Mouse (Mus musculus): ENCODE results near the gene Gm973. TPM values are rescaled to one million over a fixed set of nuclear protein-coding genes. Genes with fewer than 3 reads are reported as not detected.

The Gm973 gene
- polyA plus RNA-seq, 1 experiment from 2014 or later = not detected

- no peak overlapping the region for H3K4me2 ChIP-seq
- TF ChIP-seq CTCF (IDR thresholded peaks at IDR 0.05; ENCODE audit: low read depth) = no peak
- H3K27ac ChIP-seq (ENCODE audit: low read depth) = no peak overlapping the region
- DNase-seq (no peak), ATAC-seq (ENCODE audit: insufficient read depth) (no peak)
- H3K9ac ChIP-seq = no peak overlapping the region
- no peaks in the 10 kb centered on the region for H3K27me3 ChIP-seq (ENCODE audit: insufficient read depth, low read length)
- 87% methylated on average over 5 of the region's 5 CpGs for WGBS
- no peak overlapping the region for H3K4me3 ChIP-seq (ENCODE audit: low read depth, low read length)
- H3K4me1 ChIP-seq (ENCODE audit: insufficient read depth) = peaks cover 5% of the 10 kb centered on the region; the same call in 1 of the 2 replicates
- H3K36me3 ChIP-seq (ENCODE audit: insufficient read depth) = no peaks in the 10 kb centered on the region
- H3K9me3 ChIP-seq (ENCODE audit: low read depth, low read length) = no peaks in the 10 kb centered on the region
These were observed 32.4 kb downstream of the Gm973 start for GRCm38 (mm10) chr1:59548486-59548885.

DNA sequence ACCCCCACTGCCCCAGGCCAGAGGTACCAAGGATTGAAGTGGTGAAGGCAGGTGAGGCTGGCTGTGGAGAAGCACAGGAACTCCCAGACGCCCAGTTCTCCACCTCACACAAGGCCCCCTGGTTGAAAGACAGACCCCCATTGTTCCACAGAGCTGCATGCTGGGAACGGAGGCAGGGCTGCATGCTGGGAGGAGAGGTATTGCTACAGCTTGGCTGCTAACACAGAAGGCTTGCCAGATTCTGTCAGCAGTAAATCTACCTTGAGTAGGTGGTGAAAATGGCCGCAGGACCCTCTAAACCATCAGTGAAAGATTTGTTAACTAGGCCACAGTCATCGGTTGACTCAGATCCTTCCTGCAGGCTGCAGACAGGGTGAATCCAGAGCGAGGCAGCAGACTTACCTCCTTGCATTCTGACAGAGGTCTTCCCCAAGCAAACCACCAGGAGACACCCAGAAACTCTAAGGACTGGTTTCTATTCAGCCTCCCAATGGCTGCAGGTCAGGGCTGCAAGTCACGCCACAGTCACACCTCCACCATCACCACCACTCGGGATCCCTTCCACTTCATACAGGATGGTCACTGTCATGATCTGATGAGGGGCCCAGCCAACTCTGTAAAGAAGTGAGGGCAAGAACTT is 33.1 kb downstream of the Gm973 start:
- no peak for TF ChIP-seq CTCF (IDR thresholded peaks at IDR 0.05; ENCODE audit: low read depth)
- H3K9me3 ChIP-seq (ENCODE audit: low read depth, low read length) = no peaks in the 10 kb centered on the region
- H3K4me3 ChIP-seq (ENCODE audit: low read depth, low read length) = no peak overlapping the region
- 71% methylated on average over 7 of the region's 7 CpGs for WGBS
- no peak overlapping the region for H3K4me2 ChIP-seq
- no peak for DNase-seq
- H3K27me3 ChIP-seq (ENCODE audit: insufficient read depth, low read length) = no peaks in the 10 kb centered on the region
- H3K27ac ChIP-seq (ENCODE audit: low read depth) = no peak overlapping the region
- peaks cover 5% of the 10 kb centered on the region; the same call in 1 of the 2 replicates for H3K4me1 ChIP-seq (ENCODE audit: insufficient read depth)
- ATAC-seq (ENCODE audit: insufficient read depth) = no peak
- H3K36me3 ChIP-seq (ENCODE audit: insufficient read depth) = no peaks in the 10 kb centered on the region
- no peak overlapping the region for H3K9ac ChIP-seq

GRCm38 (mm10) chr1:59550227-59550626 is 34.2 kb downstream of the Gm973 start:
- 27% methylated on average over 6 of the region's 6 CpGs for WGBS
- no peaks in the 10 kb centered on the region for H3K27me3 ChIP-seq (ENCODE audit: insufficient read depth, low read length)
- DNase-seq = peak; percentile 54
- no peak overlapping the region for H3K27ac ChIP-seq (ENCODE audit: low read depth)
- TF ChIP-seq CTCF (IDR thresholded peaks at IDR 0.05; ENCODE audit: low read depth) = no peak
- no peak overlapping the region for H3K9ac ChIP-seq
- no peak overlapping the region for H3K4me3 ChIP-seq (ENCODE audit: low read depth, low read length)
- H3K9me3 ChIP-seq (ENCODE audit: low read depth, low read length) = no peaks in the 10 kb centered on the region
- H3K4me1 ChIP-seq (ENCODE audit: insufficient read depth) = peaks cover 5% of the 10 kb centered on the region; the same call in 1 of the 2 replicates
- ATAC-seq (ENCODE audit: insufficient read depth) = peak; percentile 52; the same call in 1 of the 2 replicates
- H3K36me3 ChIP-seq (ENCODE audit: insufficient read depth) = no peaks in the 10 kb centered on the region
- H3K4me2 ChIP-seq = no peak overlapping the region

DNA sequence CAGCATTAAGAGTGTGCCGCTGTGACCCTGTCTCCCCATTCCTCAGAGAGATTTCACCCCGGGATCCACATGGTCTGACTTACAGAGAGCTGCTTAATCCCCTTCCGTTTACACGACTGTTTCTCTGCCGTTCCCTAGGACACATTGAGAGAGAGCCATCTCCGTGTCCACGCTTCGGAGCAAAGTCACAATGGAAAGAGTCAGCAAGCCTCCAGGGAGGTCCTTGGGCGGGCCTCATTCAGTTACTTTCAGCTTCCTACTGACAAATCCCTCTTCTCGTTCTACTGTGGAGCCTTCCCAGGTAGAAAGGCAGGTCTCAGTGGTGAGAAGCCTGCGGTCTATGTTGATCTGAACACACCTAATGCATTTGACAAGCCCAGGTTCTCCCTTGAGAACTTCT is 34.9 kb downstream of the Gm973 start:
- Histone ChIP-seq H3K9ac (no peak overlapping the region), H3K4me2 (no peak overlapping the region), H3K4me1 (ENCODE audit: insufficient read depth) (peaks cover 5% of the 10 kb centered on the region; the same call in 1 of the 2 replicates), H3K27ac (ENCODE audit: low read depth) (no peak overlapping the region), H3K4me3 (ENCODE audit: low read depth, low read length) (no peak overlapping the region), H3K36me3 (ENCODE audit: insufficient read depth) (no peaks in the 10 kb centered on the region), H3K27me3 (ENCODE audit: insufficient read depth, low read length) (no peaks in the 10 kb centered on the region), H3K9me3 (ENCODE audit: low read depth, low read length) (no peaks in the 10 kb centered on the region)
- 45% methylated on average over 11 of the region's 11 CpGs for WGBS
- TF ChIP-seq CTCF (IDR thresholded peaks at IDR 0.05; ENCODE audit: low read depth) = no peak
- no peak for DNase-seq
- ATAC-seq (ENCODE audit: insufficient read depth) = no peak

DNA sequence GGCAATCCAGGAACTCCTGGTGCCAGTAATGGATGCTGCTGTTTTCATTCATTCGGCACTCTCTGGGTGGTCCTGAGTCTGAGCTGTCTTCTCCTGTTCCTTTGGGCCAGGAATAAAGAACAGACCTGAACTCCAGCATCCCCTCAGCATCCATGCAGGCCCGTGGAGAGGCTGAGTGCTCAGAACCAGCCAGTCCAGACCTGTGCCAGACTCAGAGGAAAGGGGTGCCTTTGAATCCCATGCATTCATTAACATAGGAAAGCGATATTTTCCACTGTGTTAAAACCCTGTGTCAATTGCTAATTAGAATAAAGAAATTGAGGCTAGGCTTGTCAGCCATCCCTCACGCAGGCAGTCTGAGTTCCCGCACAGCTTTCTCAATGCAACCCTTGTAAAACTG is 37.6 kb downstream of the Gm973 start:
- Histone ChIP-seq H3K9ac (no peak overlapping the region), H3K9me3 (ENCODE audit: low read depth, low read length) (no peaks in the 10 kb centered on the region), H3K4me2 (no peak overlapping the region), H3K27ac (ENCODE audit: low read depth) (no peak overlapping the region), H3K27me3 (ENCODE audit: insufficient read depth, low read length) (no peaks in the 10 kb centered on the region), H3K4me3 (ENCODE audit: low read depth, low read length) (no peak overlapping the region), H3K4me1 (ENCODE audit: insufficient read depth) (peaks cover 5% of the 10 kb centered on the region; the same call in 1 of the 2 replicates), H3K36me3 (ENCODE audit: insufficient read depth) (no peaks in the 10 kb centered on the region)
- 51% methylated on average over 5 of the region's 5 CpGs for WGBS
- no peak for ATAC-seq (ENCODE audit: insufficient read depth)
- DNase-seq = no peak
- TF ChIP-seq CTCF (IDR thresholded peaks at IDR 0.05; ENCODE audit: low read depth) = no peak

GRCm38 (mm10) chr1:59563581-59563980 is 47.5 kb downstream of the Gm973 start:
- 0 out of 2 replicates have a peak, but pooled peaks cover 2% of the 10 kb centered on the region for H3K4me1 ChIP-seq (ENCODE audit: insufficient read depth)
- H3K27me3 ChIP-seq (ENCODE audit: insufficient read depth, low read length) = no peaks in the 10 kb centered on the region
- no peak overlapping the region for H3K4me2 ChIP-seq
- no peak overlapping the region for H3K27ac ChIP-seq (ENCODE audit: low read depth)
- H3K4me3 ChIP-seq (ENCODE audit: low read depth, low read length) = no peak overlapping the region
- no peak for ATAC-seq (ENCODE audit: insufficient read depth)
- 42% methylated on average over 2 of the region's 2 CpGs for WGBS
- DNase-seq = no peak
- H3K9me3 ChIP-seq (ENCODE audit: low read depth, low read length) = no peaks in the 10 kb centered on the region; the same call in 1 of the 2 replicates
- H3K36me3 ChIP-seq (ENCODE audit: insufficient read depth) = no peaks in the 10 kb centered on the region
- H3K9ac ChIP-seq = no peak overlapping the region
- no peak for TF ChIP-seq CTCF (IDR thresholded peaks at IDR 0.05; ENCODE audit: low read depth)

DNA sequence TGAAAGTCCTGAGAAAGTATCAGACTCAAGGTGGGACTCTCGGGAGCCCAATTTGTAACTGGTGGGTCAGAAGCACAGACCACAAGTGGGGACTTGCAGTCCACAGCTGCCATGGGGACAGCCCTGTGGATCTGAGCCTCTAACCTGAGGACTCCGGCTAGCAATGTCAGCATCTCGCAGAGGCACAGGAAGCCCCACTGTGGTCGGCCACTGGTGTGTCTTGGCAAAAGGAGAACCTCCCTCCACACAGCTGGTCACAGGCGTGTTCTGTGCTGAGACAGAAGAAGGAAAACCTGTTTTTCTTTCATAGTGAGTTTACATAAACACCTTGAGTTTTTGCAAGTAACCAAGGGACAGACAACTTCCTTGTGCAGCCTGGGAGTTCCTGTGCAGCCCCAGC is 49.7 kb downstream of the Gm973 start:
- 71% methylated on average over 5 of the region's 5 CpGs for WGBS
- no peak for ATAC-seq (ENCODE audit: insufficient read depth)
- TF ChIP-seq CTCF (IDR thresholded peaks at IDR 0.05; ENCODE audit: low read depth) = no peak

More for the DNA sequence above, 49.7 kb downstream of the Gm973 start:
- H3K4me3 ChIP-seq (ENCODE audit: low read depth, low read length) = no peak overlapping the region
- no peak overlapping the region for H3K9ac ChIP-seq
- H3K4me2 ChIP-seq = no peak overlapping the region
- no peaks in the 10 kb centered on the region for H3K27me3 ChIP-seq (ENCODE audit: insufficient read depth, low read length)
- no peaks in the 10 kb centered on the region for H3K36me3 ChIP-seq (ENCODE audit: insufficient read depth)
- no peak overlapping the region for H3K27ac ChIP-seq (ENCODE audit: low read depth)
- DNase-seq = no peak
- H3K4me1 ChIP-seq (ENCODE audit: insufficient read depth) = 0 out of 2 replicates have a peak, but pooled peaks cover 2% of the 10 kb centered on the region
- H3K9me3 ChIP-seq (ENCODE audit: low read depth, low read length) = no peaks in the 10 kb centered on the region; the same call in 1 of the 2 replicates
